ENCODE assay signal across 11 mouse cellular contexts in the genomic region with DNA sequence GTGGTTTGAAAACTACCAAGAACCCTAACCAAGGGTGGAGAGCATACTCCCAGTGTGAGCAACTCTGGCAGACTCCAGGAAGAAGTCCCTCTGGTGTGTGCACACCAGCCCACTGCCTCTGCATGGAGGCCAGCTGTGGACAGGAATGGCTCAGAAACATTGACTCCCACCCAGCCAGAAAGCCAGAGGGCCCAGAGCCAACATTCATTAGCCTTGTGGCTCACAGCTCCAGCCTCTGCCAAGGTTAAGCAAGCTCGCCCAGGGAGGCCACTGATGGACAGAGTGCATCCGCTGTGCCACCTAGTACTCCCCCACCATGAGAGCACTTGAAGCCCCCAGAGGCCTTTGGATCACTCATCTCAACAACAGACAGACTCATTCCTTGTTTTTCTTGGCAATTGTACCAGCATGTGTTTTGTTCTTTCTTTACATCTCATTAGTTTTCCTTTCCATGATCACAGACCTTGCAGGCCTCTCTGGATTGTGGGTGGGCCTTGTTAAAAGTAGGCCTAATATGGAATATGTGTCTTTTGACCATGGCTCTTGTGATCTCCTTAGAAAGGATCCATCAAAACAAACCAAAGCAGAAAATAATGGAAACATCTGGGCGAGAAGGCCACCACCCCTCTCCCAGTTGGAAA. TPM values are rescaled to one million over a fixed set of nuclear protein-coding genes. Genes with fewer than 3 reads are reported as not detected.
DNase-seq lines count a peak whose midpoint lies in the region; ATAC-seq and TF ChIP-seq lines count a peak whose summit lies in the region.
"Had no signal": no experiment of that assay in that cellular context is flagged by ENCODE, and none has a peak within 500 bp of the region (broad histone marks: within the 10 kb centered on the region; RNA-seq: fewer than 3 reads in every experiment).

No protein-coding gene starts in this region.

- H3K4me3 ChIP-seq in limb, embryonic 14.5 days (replicated peaks; ENCODE audit: low read length) = no peak overlapping the region
- no peak overlapping the region for H3K4me3 ChIP-seq in limb, embryonic 10.5 days
- H3K4me3 ChIP-seq in midbrain, postnatal 0 days (ENCODE audit: low read depth, low read length) = no peak overlapping the region
- H3K4me3 ChIP-seq in midbrain, embryonic 14.5 days (replicated peaks; ENCODE audit: low read depth, low read length) = no peak overlapping the region

- no peak overlapping the region for H3K4me2 ChIP-seq in limb, embryonic 14.5 days (replicated peaks; ENCODE audit: low read depth, low read length, severe bottlenecking)
- no peak overlapping the region for H3K4me2 ChIP-seq in midbrain, postnatal 0 days (ENCODE audit: low read depth, low read length, poor library complexity, severe bottlenecking)
- H3K4me2 ChIP-seq in midbrain, embryonic 14.5 days (ENCODE audit: low read length) = no peak overlapping the region

- WGBS in limb, embryonic 14.5 days = 78% methylated on average over 3 of the region's 3 CpGs
- 92% methylated on average over 3 of the region's 3 CpGs for WGBS in limb, embryonic 10.5 days
- WGBS in midbrain, postnatal 0 days = 86% methylated on average over 3 of the region's 3 CpGs
- 88% methylated on average over 3 of the region's 3 CpGs for WGBS in midbrain, embryonic 14.5 days

- H3K9me3 ChIP-seq in limb, embryonic 14.5 days (ENCODE audit: control insufficient read depth, low read length) = no peaks in the 10 kb centered on the region
- no peaks in the 10 kb centered on the region for H3K9me3 ChIP-seq in limb, embryonic 10.5 days (replicated peaks)
- H3K9me3 ChIP-seq in midbrain, postnatal 0 days (ENCODE audit: low read length) = no peaks in the 10 kb centered on the region
- H3K9me3 ChIP-seq in midbrain, embryonic 14.5 days (ENCODE audit: control insufficient read depth, low read length) = no peaks in the 10 kb centered on the region

- H3K9ac ChIP-seq in limb, embryonic 14.5 days (ENCODE audit: low read depth, low read length, severe bottlenecking) = no peak overlapping the region
- no peak overlapping the region for H3K9ac ChIP-seq in midbrain, postnatal 0 days (replicated peaks; ENCODE audit: low read length, poor library complexity, severe bottlenecking)
- H3K9ac ChIP-seq in midbrain, embryonic 14.5 days (replicated peaks; ENCODE audit: low read length) = no peak overlapping the region
- H3K9ac ChIP-seq: forebrain, postnatal 0 days; liver, embryonic 14.5 days had no signal

- peak; percentile 5 to 9 for DNase-seq in adrenal gland, postnatal 36 days
- no peak for DNase-seq in adrenal gland, adult 2 months
- peak; percentile 7 for DNase-seq in limb, embryonic 14.5 days (ENCODE audit: low spot score)
- DNase-seq in limb, embryonic 10.5 days (ENCODE audit: low spot score) = no peak
- peak; percentile 61 for DNase-seq in kidney, postnatal 10 days
- DNase-seq in ovary, postnatal 36 days (ENCODE audit: low spot score) = peak; percentile 51
- DNase-seq in midbrain, postnatal 0 days (ENCODE audit: low spot score) = no peak
- no peak for DNase-seq in midbrain, embryonic 14.5 days
- DNase-seq: B cell, adult 2 months; forebrain, postnatal 0 days had no signal

- TF ChIP-seq POLR2A in limb, embryonic 14.5 days (IDR thresholded peaks at IDR 0.05; ENCODE audit: borderline replicate concordance, extremely low read depth, insufficient read depth, insufficient read length) = no peak

- TF ChIP-seq CTCF in midbrain, postnatal 0 days (IDR thresholded peaks at IDR 0.05) = no peak

- H3K27me3 ChIP-seq in limb, embryonic 14.5 days (ENCODE audit: control insufficient read depth, insufficient read depth, low read length) = no peaks in the 10 kb centered on the region
- no peaks in the 10 kb centered on the region for H3K27me3 ChIP-seq in limb, embryonic 10.5 days (ENCODE audit: low read depth, poor library complexity, severe bottlenecking)
- H3K27me3 ChIP-seq in midbrain, postnatal 0 days (ENCODE audit: insufficient read depth, low read length) = no peaks in the 10 kb centered on the region
- no peaks in the 10 kb centered on the region for H3K27me3 ChIP-seq in midbrain, embryonic 14.5 days (ENCODE audit: control insufficient read depth, insufficient read depth, low read length)

- no peak for ATAC-seq in limb, embryonic 14.5 days (ENCODE audit: low FRiP score, low read depth)
- no peak for ATAC-seq in midbrain, postnatal 0 days (ENCODE audit: low FRiP score)
- ATAC-seq in midbrain, embryonic 14.5 days (ENCODE audit: low FRiP score, low TSS enrichment) = no peak
- ATAC-seq: forebrain, postnatal 0 days had no signal

- H3K27ac ChIP-seq in limb, embryonic 14.5 days (replicated peaks; ENCODE audit: low read depth, low read length) = no peak overlapping the region
- H3K27ac ChIP-seq in limb, embryonic 10.5 days = no peak overlapping the region
- no peak overlapping the region for H3K27ac ChIP-seq in midbrain, postnatal 0 days (ENCODE audit: low read depth, low read length)
- H3K27ac ChIP-seq in midbrain, embryonic 14.5 days (replicated peaks; ENCODE audit: low read depth, low read length) = no peak overlapping the region
- H3K27ac ChIP-seq: liver, embryonic 14.5 days had no signal

- H3K4me1 ChIP-seq in limb, embryonic 14.5 days (ENCODE audit: control insufficient read depth, insufficient read depth, low read length) = peaks cover 8% of the 10 kb centered on the region
- H3K4me1 ChIP-seq in limb, embryonic 10.5 days = peaks cover 16% of the 10 kb centered on the region
- no peaks in the 10 kb centered on the region for H3K4me1 ChIP-seq in midbrain, postnatal 0 days (ENCODE audit: insufficient read depth, low read length)
- H3K4me1 ChIP-seq in midbrain, embryonic 14.5 days (ENCODE audit: control insufficient read depth, insufficient read depth, low read length) = no peaks in the 10 kb centered on the region

- no peaks in the 10 kb centered on the region for H3K36me3 ChIP-seq in limb, embryonic 14.5 days (ENCODE audit: control insufficient read depth, insufficient read depth, low read length)
- no peaks in the 10 kb centered on the region for H3K36me3 ChIP-seq in limb, embryonic 10.5 days
- H3K36me3 ChIP-seq in midbrain, postnatal 0 days (ENCODE audit: insufficient read depth, low read length) = no peaks in the 10 kb centered on the region
- no peaks in the 10 kb centered on the region for H3K36me3 ChIP-seq in midbrain, embryonic 14.5 days (ENCODE audit: control insufficient read depth, insufficient read depth, low read length)

RNA-seq across cellular contexts. Expression of a gene that starts 46.9 kb away (rescaled TPM):
- 1 to 10 TPM in 1 of 2 experiments, under 1 TPM in 1; 0.43 to 1.3 TPM for total RNA-seq in adrenal gland, postnatal 36 days (2021)
- under 1 TPM; 0.32 to 0.55 TPM for total RNA-seq in adrenal gland, adult 2 months (2021)
- polyA plus RNA-seq in adrenal gland, adult 2 months (2012; rRNA removed) = 2.6 and 4.5 TPM in 2 replicates
- 17.2 and 21.2 TPM in 2 replicates for polyA plus RNA-seq in limb, embryonic 14.5 days (2012; rRNA removed)
- 18.0 and 22.3 TPM in 2 replicates for polyA plus RNA-seq in limb, embryonic 14.5 days (2014; fragmentation: Nextera tagmentation; extraction: Ambion mirVana)
- 7.8 and 13.3 TPM in 2 replicates for polyA plus RNA-seq in limb, embryonic 10.5 days (2016; fragmentation: Nextera tagmentation; extraction: Ambion mirVana)
- total RNA-seq in midbrain, postnatal 0 days (2014; rRNA removed) = 75.1 and 100 TPM in 2 replicates
- 81.1 and 88.1 TPM in 2 replicates for polyA plus RNA-seq in midbrain, postnatal 0 days (2015; fragmentation: Nextera tagmentation; extraction: Ambion mirVana)
- polyA plus RNA-seq in midbrain, embryonic 14.5 days (2014; fragmentation: Nextera tagmentation; extraction: Ambion mirVana) = 109 and 127 TPM in 2 replicates

Comparison
In these comparisons a context has a peak if more than half of its experiments do, and no peak if none do; other contexts are left out.
1. DNase-seq: peak in adrenal gland, postnatal 36 days (2 of 2), limb, embryonic 14.5 days (single experiment), kidney, postnatal 10 days (single experiment) and ovary, postnatal 36 days (single experiment); none in adrenal gland, adult 2 months (single experiment), limb, embryonic 10.5 days (single experiment), midbrain, postnatal 0 days (single experiment) and midbrain, embryonic 14.5 days (single experiment).